Mouse (Mus musculus): ENCODE data around the gene R3hdm4. TPM values are rescaled to one million over a fixed set of nuclear protein-coding genes. Genes with fewer than 3 reads are reported as not detected.
"Not testable (repeated sequence)": the region's sequence is repeated elsewhere in the genome, so short reads cannot be mapped to it uniquely, and the experiment has no call there.

R3hdm4 gene
- polyA plus RNA-seq, 1 experiment, result 106 TPM

DNA sequence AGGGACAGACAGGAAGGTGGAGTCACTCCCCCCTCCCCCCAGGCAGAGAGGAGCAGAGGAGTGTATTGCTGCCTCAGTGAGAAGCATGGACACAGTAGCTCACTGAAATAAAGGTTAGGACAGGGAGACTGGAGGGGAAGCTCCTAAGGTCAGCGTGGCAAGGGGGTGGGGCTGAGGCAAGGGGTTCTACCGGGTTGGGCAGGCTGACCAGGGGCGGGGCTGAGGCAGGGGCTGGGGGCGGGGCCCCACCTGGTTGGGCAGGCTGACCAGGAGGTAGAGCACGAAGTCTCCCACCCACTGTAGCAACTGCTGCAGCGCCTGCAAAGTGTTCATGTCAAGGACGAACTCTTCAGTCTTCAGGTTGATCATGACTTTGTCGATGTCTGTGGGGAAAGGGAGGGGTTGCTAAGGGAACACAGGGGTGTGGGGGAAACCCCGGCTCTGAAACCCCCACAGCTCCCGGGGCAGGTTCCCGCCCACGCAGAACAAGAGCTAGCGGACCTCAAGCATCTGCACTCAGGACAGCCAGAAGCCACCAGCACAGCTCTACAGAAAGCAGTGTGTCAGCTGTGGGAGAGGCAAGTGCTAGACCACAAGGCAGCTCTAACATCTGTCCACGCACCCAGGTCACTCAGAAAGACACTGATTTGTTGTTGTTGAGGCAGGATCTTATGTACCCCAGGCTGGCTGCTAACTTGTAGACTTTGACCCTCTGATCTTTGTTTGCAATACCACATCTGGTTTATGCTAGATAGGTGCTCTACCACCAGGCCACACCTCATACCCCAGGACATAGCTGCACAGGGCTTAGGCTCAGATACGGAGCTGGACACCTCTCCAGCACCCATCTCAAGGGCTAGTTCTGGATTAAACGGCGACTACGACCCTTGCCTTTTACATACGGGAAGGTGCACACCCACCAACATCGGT is 23.4 kb downstream of the R3hdm4 start:
- no peak for DNase-seq (ENCODE audit: low read depth)

DNA sequence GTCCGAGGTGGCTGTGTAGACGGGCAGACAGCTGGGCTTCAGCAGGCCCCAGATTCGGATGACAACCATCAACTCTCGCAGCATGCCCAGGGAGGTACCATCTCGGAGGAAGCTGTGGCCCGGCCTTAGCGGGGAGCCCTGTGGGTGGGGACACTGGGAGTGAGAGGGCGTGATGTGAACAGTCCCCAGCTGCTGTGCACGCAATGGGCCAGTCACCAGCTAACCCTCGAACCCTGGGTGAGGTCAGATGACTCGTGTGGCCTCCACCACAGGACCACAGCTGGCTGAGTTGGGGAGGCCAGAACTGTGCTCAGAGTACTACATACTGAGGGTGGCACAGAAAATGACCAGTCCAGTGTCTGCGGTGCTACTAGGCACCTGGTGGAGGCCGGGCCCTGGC is 24.2 kb downstream of the R3hdm4 start:
- DNase-seq (ENCODE audit: low read depth), result no peak

DNA sequence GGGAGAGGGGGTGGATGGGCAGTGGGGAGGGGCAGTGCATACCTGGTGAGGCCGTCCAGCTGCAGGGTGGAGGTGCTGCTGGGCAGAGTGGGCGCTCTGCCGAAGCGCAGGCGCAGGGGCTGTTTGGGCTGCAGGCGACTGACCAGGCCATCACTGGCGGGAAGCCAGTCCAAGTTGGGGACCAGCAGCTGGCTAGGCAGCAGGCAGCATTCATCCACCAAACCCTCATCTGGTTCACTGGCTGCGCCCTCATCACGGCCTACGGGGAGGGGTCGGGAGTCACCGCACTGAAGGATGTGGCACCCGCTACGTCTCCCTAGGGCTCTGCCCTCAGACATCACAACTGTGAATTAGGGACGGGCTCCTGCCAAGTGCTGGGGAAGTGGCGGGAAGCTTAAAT is 24.7 kb downstream of the R3hdm4 start:
- DNase-seq (ENCODE audit: low read depth), result no peak

DNA sequence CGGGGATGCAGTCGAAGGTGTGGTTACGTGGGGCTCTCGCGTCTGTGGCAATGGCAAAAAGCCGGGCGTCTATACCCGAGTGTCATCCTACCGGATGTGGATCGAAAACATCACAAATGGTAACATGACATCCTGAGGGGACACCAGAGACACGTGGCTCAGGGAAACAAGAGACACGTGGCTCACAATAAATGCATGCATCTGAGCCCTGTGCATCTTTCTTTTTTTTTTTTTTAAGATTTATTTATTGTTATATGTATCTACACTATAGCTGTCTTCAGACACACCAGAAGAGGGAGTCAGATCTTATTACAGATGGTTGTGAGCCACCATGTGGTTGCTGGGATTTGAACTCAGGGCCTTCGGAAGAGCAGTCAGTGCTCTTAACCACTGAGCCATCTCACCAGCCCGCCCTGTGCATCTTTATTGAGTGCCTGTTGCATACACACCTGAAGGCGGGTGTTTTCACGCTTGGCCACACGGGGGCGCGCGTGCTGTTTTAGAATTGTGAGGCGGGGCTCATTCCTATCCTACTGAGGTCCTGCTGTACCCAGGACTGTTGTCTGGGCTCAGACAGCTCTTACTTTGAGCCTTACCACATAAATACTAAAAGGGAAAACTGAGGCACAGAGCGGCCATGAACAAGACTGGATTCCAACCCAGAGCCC is 28.4 kb downstream of the R3hdm4 start:
- not testable (repeated sequence) for DNase-seq (ENCODE audit: low read depth)

DNA sequence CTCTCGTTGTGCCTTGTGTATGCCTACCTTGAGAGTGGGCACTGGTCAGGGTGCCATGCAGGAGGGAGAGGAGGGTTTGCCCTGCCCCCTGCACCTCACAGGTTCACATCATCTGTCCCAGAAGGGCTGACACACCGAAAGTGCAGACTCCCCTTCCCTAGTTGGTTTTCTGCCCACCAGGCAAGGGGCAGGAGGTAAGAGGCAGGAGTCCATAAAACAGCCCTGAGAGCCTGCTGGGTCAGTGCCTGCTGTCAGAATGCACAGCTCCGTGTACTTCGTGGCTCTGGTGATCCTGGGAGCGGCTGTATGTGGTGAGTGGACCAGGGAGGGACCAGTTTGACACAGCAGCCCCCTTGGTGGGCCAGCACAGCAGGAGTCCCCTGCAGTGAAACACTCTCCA is 30.3 kb downstream of the R3hdm4 start, which contains the start of gene Cfd:
Gene Cfd (plus strand): TSS at position 184 of the 400 bp plus-strand sequence.
- no peak for DNase-seq (ENCODE audit: low read depth)

DNA sequence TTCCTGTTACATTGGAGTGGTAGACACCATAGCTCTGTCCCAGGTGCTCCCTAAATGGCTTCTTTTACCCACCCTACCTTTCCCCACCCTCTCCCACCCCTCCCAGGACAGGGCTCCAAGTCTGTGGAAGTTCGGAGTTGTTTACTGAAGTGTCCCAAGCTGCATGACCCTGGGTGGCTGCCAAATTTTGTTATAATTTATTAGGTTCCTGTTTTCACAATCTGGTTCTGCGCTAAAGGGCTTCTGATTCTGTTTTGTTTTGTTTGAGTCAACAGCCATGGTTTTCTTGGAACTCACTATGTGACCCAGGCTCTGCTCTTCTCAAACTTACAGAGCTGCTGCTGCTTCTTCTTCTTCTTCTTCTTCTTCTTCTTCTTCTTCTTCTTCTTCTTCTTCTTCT is 31.6 kb downstream of the R3hdm4 start:
- no peak for DNase-seq (ENCODE audit: low read depth)

DNA sequence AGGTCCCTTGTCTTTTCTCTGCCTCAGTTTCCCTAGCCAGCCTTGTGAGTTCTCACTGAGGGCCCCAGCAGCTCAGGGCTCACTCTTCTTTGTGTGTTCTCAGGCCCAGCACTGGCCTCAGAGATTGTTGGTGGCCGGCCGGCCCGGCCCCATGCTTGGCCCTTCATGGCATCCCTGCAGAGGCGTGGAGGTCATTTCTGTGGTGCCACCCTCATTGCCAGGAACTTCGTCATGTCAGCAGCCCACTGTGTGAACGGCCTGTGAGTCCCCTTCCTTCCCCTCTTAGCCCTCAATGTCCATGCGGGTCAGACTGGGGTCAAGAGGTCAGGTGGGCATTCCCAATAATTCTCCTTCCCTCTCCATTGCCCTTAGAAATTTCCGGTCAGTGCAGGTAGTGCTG is 34.4 kb downstream of the R3hdm4 start:
- no peak for DNase-seq (ENCODE audit: low read depth)

DNA sequence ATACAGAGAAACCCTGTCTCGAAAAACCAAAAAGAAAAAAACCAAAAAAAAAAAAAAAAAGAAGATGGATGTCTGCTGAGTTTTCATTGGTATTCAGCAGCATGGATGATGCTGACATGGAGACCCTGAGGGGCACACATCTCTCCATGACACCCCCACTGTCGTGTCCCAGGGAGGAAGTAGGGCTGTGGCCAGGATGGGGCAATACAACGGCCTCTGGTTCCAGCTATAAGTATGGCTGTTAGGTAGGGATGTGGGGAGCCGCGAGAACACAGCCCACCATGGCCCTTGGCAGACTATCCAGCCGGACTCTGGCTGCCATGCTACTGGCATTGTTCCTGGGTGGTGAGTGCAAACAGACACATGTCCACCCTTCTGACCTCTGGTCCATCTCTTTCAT is 35.0 kb downstream of the R3hdm4 start, which contains the start of gene Elane:
Gene Elane (plus strand): TSS at position 194 of the 400 bp plus-strand sequence.
- no peak for DNase-seq (ENCODE audit: low read depth)

DNA sequence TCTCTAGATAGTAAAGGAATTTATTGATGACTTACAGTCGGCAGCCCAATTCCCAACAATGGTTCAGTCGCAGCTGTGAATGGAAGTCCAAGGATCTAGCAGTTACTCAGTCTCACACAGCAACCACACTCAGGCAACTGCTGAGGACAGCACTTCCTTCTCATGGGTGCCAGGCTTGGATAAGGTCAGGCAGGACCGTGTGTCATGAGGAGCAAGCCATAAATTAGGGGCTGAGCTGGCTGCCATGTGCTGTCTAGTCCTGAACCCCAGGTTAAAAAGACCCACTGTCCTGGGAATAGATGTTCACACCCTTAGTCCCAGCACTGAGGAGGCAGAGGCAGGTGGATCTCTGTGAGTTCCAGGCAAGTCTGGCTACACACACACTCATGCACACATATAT is 36.1 kb downstream of the R3hdm4 start:
- DNase-seq (ENCODE audit: low read depth), result not testable (repeated sequence)

DNA sequence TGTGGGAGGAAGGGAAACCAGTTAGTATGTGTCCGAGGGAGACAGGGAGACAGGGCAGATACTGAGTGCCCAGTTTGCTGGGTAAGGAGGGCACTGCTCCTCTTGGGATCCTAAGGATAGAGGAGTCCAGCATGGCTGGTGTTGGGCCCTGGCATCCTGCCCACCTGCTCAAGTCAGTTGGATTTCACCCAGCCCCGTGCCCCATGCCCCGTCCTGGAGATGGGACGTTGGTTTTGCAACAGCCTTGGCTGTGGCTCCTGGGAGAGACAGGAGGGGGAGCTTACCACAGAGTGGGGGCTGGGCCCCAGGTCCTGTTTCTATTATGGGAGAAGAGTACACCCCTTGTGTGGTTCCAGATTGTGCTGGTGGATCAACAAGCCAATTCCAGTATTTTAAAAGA is 36.6 kb downstream of the R3hdm4 start:
- DNase-seq (ENCODE audit: low read depth), result no peak

DNA sequence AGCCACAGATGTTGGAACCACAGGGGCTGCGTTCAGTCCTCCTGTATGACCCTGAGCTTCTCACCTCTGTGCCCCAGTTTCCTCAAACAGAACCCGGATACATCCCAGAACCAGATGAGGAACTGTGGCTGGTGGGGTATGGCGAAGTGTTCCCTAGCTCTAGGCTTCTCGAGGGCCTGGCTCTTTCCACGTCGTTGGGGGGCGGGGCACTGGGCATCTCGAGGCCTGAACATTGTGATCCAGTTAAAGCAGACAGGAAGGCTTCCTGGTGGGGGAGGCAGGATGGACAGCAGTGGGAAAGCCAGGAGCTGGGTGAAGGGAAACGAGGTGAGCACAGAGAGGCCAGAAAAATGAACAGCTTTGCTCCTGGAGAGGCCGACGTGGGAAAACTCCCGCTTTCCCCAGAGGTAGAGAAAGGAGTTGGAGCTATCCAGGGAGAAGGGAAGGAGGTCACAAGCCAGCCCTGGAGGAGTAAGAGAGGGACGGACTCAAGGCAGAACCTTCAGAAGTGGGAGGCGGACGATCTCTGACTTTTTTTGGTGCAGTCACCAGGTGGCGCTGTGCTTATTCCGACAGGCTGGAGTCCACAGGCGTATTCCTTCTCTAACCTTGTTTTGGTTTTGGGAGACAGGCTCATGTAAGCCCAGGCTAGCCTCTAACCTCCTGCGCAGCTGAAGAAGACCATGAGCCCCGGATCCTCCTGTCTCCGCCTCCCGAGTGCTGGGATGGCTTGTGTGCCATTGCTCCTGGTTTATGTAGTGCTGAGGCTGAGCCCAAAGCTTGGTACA is 37.5 kb downstream of the R3hdm4 start:
- DNase-seq (ENCODE audit: low read depth), result no peak

DNA sequence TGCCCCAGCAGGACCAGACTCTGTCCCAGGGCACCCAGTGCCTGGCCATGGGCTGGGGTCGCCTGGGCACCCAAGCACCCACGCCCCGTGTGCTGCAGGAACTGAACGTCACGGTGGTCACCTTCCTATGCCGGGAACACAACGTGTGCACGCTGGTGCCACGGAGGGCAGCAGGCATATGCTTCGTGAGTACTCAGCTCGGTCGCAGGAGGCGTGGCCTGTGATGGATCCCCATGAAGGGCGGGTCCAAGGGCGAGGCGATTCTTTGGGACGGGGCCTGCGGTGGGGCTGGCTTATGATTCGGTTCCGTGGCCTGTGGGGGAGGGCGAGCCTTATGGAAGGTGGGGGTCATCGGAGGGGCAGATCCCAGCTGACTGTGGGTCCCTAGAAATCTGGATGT is 39.0 kb downstream of the R3hdm4 start:
- no peak for DNase-seq (ENCODE audit: low read depth)

DNA sequence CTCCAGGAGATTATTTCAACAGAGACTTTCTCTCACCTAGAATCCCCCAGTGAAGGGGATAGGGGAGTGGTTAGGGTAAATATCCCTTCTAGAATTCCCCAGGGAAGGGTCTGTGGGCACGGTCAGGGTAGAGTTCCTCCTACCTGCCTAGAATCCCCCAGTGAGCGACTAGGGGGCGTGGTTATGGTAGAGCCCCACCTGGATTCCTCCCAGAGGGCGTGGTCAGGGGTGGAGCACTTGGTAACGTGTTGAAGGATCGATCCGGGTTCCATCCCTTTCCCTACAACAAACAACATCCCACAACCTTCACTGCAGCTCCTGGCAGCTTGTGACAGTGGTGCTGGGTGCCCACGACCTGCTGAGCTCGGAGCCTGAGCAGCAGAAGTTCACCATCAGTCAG is 40.3 kb downstream of the R3hdm4 start:
- DNase-seq (ENCODE audit: low read depth), result no peak

DNA sequence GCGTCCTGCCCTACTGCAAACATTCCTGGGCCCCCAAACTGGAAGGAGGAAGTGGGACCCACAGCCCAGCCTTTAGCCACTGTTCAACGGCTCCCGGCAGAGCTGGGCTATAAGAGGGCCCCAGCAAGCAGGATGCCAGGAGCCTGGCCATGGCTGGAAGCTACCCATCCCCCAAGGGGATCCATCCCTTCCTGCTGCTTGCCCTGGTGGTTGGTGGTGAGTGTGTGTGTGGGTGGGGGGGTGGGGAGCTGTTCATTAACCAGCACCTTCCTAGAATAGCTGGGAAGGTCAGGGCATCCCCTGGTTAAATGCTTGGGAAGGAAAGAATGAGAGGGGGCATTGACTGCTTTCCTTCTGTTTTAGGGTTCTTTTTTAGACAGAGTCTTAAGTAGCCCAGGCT is 41.5 kb downstream of the R3hdm4 start:
- DNase-seq (ENCODE audit: low read depth), result no peak

DNA sequence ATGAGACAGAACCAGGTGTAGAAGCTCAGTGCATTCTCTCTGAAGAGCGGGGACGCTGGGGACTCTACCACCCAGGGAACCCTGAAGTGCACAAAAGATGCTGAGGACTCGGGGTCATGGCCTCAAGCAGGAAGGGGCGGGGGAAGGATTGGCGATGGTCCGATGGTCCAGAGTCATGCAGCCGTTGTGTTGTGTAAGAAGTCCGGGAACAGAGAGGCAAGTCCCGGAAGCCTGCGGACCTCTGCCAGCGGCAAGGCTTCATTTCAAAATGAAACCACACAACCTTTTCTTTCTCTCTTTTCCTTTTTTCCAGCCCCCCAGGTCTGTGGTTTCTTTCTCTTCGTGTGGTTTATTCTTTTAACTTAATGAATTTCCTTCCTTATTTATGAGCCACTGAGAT is 43.3 kb downstream of the R3hdm4 start:
- no peak for DNase-seq (ENCODE audit: low read depth)

DNA sequence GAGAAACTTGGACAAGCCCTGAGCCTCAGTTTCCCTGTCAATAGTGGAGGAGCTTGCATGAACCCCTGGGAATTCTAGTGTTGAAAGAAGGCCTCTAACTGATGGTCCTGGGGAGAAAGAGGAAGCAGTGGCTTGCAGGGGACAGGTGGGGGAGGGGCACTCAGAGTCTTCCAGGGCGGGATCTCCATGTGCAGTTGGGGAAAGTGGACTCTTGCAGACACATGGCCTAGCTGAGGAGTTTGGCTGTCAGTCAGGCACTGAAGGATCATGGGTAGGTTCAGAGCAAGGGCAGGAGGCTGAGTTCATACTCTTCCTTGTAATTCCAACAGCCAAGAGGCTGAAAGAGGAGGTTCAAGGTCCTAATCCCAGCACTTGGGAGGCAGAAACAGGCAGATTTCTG is 43.8 kb downstream of the R3hdm4 start:
- no peak for DNase-seq (ENCODE audit: low read depth)

DNA sequence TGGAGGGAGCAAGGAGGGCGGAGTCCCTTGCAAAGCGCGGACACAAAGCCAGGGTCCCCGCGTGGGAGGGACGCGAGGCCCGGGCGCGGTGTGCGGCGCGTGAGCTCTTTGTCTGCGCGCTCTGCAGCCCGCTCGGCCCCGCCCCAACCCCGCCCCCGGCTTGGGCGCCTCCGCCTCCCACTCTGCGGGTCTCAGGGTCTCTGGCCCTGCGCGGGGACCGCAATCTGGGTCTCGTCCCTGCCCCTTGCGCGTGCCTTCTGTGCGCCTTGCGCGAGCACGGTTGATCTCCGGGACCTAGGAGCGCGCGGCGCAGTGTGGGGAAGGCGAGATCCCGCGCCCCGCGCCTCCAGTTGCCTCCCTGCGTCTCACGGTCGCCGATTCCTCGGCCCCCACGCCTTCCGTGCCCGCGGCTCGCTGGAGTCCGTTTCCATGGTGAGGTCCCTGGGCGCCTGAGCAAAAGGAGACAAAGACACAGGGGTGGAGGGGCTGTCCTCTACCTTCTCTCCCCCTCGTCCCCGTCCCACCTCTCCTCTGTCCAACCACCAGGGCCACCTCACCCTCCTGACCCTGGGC is 46.6 kb downstream of the R3hdm4 start, which contains the start of the genes Prtn3 and Plppr3:
Gene Prtn3 (plus strand): TSS at position 187 of the 573 bp plus-strand sequence.
Gene Plppr3 (minus strand): TSS at position 345 of the 573 bp plus-strand sequence.
- DNase-seq (ENCODE audit: low read depth), result no peak

DNA sequence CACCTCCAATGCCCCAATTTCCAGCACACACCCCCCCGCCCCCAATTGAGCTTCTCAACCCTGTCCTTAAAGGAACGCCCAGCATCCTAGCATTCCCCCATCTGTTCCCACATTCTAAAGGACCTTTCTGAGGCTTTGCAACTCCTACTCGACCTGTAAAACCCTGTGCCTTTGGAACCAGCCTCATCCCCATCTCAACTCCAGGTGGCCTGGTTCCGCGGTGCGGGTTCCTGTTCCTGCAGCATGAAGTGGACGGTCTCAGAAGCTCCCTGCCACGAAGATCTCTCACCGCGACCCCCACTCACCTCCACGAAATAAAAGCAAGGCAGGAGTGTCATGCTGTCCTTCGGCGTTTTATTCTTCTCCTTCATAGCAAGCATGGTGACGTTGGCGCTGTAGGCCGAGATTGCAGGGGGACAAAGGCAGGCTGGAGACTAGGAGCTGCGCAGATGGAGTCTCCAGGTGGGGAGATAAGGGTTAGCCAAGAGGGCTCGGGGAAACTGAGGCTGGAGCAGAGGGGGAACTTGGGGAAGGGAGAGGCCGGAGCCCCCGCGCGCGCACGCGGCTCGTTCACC is 47.2 kb downstream of the R3hdm4 start:
- no peak for DNase-seq (ENCODE audit: low read depth)

DNA sequence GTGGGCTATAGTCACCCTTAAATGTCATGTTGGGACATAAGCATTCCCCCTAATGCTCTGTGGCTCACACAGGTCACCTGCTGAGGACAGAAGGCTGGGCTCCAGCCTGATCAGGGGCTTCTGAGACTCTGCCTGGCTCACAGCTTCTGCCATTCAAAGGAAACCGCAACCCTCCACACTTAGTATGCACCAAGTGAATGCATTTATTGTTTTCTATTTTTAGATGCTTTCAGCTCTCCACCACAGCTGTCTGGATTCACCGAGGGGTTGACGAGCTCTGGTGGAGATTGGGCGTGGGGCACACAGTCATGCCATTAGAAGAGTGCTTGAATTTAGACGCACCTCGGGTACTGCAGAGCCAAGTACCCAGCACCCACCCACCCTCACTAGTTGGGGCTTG is 47.7 kb downstream of the R3hdm4 start:
- DNase-seq (ENCODE audit: low read depth), result no peak

DNA sequence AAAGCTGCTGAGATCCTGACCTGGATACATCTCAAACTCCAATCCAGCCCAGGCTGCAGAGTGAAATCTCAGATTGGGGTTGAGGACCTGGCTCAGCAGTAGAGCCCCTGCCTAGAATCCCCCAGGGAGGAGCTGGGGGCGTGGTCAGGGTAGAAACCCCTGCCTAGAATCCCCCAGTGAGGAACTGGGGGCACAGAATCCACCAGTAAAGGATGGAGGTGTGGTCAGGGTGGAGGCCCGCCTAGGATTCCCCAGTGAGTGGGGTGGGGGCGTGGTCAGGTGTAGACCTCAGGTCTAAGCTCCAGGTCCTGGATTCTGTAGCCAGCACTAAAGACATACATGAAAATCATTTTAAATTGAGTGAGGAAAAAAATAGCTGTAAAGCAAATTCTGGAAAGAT is 48.1 kb downstream of the R3hdm4 start:
- no peak for DNase-seq (ENCODE audit: low read depth)

DNA sequence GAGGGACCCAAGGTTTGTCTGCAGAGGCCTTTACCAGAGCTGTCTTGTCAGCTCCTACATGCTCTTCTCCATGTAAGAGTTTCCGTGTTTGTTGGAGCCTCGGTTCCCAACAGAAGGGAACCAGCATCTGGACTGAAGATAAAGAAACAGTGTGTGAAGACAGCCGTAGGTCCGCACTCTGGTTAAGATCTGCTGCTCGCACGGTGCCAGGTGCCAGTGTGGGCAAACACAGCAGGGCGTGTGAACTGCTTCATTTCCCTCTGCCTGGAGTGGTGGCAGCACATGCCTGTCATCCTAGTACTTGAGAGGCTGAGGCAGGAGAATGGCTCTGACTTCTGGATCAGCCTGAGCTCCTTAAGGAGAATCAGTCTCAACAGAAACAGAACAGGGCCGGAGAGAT is 49.2 kb downstream of the R3hdm4 start:
- no peak for DNase-seq (ENCODE audit: low read depth)

Measured in gonadal fat pad, adult 2 months (tissue).